Mouse (Mus musculus) mature B cell (primary cell): ENCODE results near the gene Psmd7.

Source experiments
- in situ Hi-C: fragments of 300-500 bp; cut with MboI; formaldehyde crosslinking; loops from 2 replicates; pipeline ENCODE4 v1.14.3; 2019

Gene Psmd7

GRCm38 (mm10) chr8:107587995-107588780 is at the start of gene Psmd7:
TSS of gene Psmd7 (minus strand) at chr8:107588464.
- in situ Hi-C loops, result loop anchor here (25.0 kb wide), 1 partner anchor 1974 kb away; the partner anchor contains the start of genes Dhx38 and Txnl4b

- in situ Hi-C loops, result no loop called here
Measured at GRCm38 (mm10) chr8:107633734-107634133, 45.5 kb upstream of the Psmd7 start.

GRCm38 (mm10) chr8:107629701-107630100 is 41.4 kb upstream of the Psmd7 start:
- in situ Hi-C loops, result no loop called here

- in situ Hi-C loops, result no loop called here
Measured at GRCm38 (mm10) chr8:107628501-107629149, 40.4 kb upstream of the Psmd7 start.

GRCm38 (mm10) chr8:107627881-107628280 is 39.6 kb upstream of the Psmd7 start:
- in situ Hi-C loops, result no loop called here

GRCm38 (mm10) chr8:107624301-107624700 is 36.0 kb upstream of the Psmd7 start:
- in situ Hi-C loops, result loop anchor here (25.0 kb wide), 1 partner anchor 1288 kb away; no protein-coding TSS in a partner anchor

GRCm38 (mm10) chr8:107621930-107622623 is 33.8 kb upstream of the Psmd7 start:
- in situ Hi-C loops, result loop anchor here (25.0 kb wide), 1 partner anchor 1290 kb away; no protein-coding TSS in a partner anchor

GRCm38 (mm10) chr8:107621136-107621535 is 32.9 kb upstream of the Psmd7 start:
- in situ Hi-C loops, result loop anchor here (25.0 kb wide), 1 partner anchor 1291 kb away; no protein-coding TSS in a partner anchor

GRCm38 (mm10) chr8:107618499-107618898 is 30.2 kb upstream of the Psmd7 start:
- in situ Hi-C loops, result loop anchor here (25.0 kb wide), 1 partner anchor 1294 kb away; no protein-coding TSS in a partner anchor

GRCm38 (mm10) chr8:107613411-107613810 is 25.1 kb upstream of the Psmd7 start:
- in situ Hi-C loops, result loop anchor here (25.0 kb wide), 1 partner anchor 1299 kb away; no protein-coding TSS in a partner anchor

- in situ Hi-C loops, result loop anchor here (25.0 kb wide), 1 partner anchor 1301 kb away; no protein-coding TSS in a partner anchor
Measured at GRCm38 (mm10) chr8:107610845-107611244, 22.6 kb upstream of the Psmd7 start.

GRCm38 (mm10) chr8:107608751-107609150 is 20.5 kb upstream of the Psmd7 start:
- in situ Hi-C loops, result loop anchor here (25.0 kb wide), 1 partner anchor 1304 kb away; no protein-coding TSS in a partner anchor

GRCm38 (mm10) chr8:107603026-107603425 is 14.8 kb upstream of the Psmd7 start:
- in situ Hi-C loops, result loop anchor here (25.0 kb wide), 1 partner anchor 1309 kb away; no protein-coding TSS in a partner anchor

GRCm38 (mm10) chr8:107599691-107600090 is 11.4 kb upstream of the Psmd7 start:
- in situ Hi-C loops, result loop anchor here (25.0 kb wide), 2 partner anchors 1313 to 1963 kb away; partner anchors contain the start of genes Dhx38 and Txnl4b

- in situ Hi-C loops, result loop anchor here (25.0 kb wide), 1 partner anchor 1965 kb away; the partner anchor contains the start of genes Dhx38 and Txnl4b
Measured at GRCm38 (mm10) chr8:107597731-107598130, 9.5 kb upstream of the Psmd7 start.

GRCm38 (mm10) chr8:107594817-107595216 is 6.6 kb upstream of the Psmd7 start:
- in situ Hi-C loops, result loop anchor here (25.0 kb wide), 1 partner anchor 1967 kb away; the partner anchor contains the start of genes Dhx38 and Txnl4b

- in situ Hi-C loops, result loop anchor here (25.0 kb wide), 1 partner anchor 1968 kb away; the partner anchor contains the start of genes Dhx38 and Txnl4b
Measured at GRCm38 (mm10) chr8:107593967-107594729, 5.9 kb upstream of the Psmd7 start.

GRCm38 (mm10) chr8:107587429-107587994 is 752 bp downstream of the Psmd7 start:
- in situ Hi-C loops, result loop anchor here (25.0 kb wide), 1 partner anchor 1975 kb away; the partner anchor contains the start of genes Dhx38 and Txnl4b

GRCm38 (mm10) chr8:107582136-107582535 is 6.1 kb downstream of the Psmd7 start:
- in situ Hi-C loops, result loop anchor here (25.0 kb wide), 1 partner anchor 1980 kb away; the partner anchor contains the start of genes Dhx38 and Txnl4b

- in situ Hi-C loops, result loop anchor here (25.0 kb wide), 1 partner anchor 1981 kb away; the partner anchor contains the start of genes Dhx38 and Txnl4b
Measured at GRCm38 (mm10) chr8:107581536-107581935, 6.7 kb downstream of the Psmd7 start.
